Mouse (Mus musculus): ENCODE results near the gene Lrrc8d.
A peak's percentile ranks its signal among the peaks of the same experiment; 100 is the strongest.

The Lrrc8d gene

GRCm38 (mm10) chr5:105777645-105778044 lies 77.9 kb downstream of the Lrrc8d start:
- DNase-seq = peak; percentile 51

GRCm38 (mm10) chr5:105778189-105778588 lies 78.4 kb downstream of the Lrrc8d start:
- DNase-seq = no peak

DNA sequence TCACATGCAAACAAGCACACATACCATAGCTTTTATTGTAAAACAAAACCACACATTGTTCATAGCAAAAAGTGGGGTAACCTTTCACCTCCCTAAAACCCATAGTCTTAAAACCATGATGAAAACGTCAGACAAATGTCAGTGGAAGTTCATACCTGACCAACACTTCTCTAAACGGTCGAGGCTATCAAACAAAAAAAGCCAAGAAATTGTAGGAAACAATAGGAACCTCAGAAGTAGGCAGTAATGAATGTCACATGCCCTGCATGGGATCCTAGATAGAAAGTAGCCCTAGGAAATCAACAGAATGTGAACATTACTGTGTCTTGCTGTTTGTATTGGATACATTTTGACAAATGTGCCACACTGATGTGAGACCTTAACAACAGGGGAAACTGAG lies 79.0 kb downstream of the Lrrc8d start:
- no peak for DNase-seq

GRCm38 (mm10) chr5:105779331-105779730 lies 79.6 kb downstream of the Lrrc8d start:
- DNase-seq = no peak

- no peak for DNase-seq
Measured at GRCm38 (mm10) chr5:105783848-105784247, 84.1 kb downstream of the Lrrc8d start.

- no peak for DNase-seq
Measured at GRCm38 (mm10) chr5:105784724-105785123, 85.0 kb downstream of the Lrrc8d start.

- no peak for DNase-seq
Measured at GRCm38 (mm10) chr5:105787577-105787976, 87.8 kb downstream of the Lrrc8d start.

- no peak for DNase-seq
Measured at GRCm38 (mm10) chr5:105789801-105790200, 90.0 kb downstream of the Lrrc8d start.

GRCm38 (mm10) chr5:105792331-105792801 lies 92.6 kb downstream of the Lrrc8d start:
- no peak for DNase-seq

DNA sequence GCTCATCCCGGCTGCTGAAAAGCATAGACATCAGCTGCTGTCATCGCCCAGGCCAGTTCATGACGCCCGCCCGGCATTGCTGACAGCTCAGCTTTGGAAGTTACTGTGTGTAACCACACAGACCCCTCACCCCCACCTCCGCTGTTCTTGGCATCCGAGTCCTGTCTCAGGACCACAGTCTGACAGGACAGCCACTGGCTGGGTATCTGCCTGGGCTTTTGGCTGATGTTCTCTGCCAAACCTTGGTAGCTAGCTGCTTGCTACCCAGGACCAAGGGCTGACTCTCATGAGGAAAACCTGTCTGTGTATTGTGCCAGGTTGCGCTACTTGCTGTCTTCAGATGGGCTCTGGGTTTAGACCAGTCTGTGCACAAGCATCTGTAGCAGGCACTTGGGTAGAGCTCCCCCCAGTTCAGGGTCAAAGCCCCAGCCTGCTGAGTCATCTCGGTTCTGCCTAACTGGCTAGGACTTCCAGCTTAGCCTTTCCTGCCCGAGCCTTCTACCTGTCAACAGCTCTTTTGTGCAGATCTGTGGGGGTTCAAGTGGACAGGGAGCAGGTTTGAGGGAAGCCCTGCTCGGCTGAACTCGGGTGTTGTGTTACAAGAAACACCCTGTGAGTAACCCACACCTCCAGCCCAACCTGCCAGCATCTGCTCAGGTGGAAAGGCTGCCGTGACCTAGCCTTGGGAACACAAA lies 93.2 kb downstream of the Lrrc8d start:
- DNase-seq = peak; percentile 58

DNA sequence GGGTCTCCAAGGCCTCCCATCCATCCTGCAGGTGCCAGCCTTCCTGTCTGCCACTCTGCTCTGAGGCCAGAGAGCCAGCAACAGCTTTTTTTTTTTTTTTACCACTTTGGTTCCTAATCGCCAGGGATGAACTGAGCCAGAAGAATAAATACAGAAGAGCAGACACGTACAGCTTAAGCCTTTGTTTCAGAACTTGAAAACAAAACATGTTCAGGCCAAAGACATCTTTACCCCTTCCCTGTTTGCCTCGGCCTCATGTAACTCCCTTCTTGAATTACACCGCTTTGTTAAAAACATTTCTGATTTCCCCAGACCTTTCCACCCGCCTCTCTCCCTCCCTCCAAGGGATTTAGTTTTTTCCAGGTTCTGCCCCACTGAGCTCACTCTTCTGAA lies 93.8 kb downstream of the Lrrc8d start:
- no peak for DNase-seq

GRCm38 (mm10) chr5:105798421-105798820 lies 98.7 kb downstream of the Lrrc8d start:
- DNase-seq = no peak

DNA sequence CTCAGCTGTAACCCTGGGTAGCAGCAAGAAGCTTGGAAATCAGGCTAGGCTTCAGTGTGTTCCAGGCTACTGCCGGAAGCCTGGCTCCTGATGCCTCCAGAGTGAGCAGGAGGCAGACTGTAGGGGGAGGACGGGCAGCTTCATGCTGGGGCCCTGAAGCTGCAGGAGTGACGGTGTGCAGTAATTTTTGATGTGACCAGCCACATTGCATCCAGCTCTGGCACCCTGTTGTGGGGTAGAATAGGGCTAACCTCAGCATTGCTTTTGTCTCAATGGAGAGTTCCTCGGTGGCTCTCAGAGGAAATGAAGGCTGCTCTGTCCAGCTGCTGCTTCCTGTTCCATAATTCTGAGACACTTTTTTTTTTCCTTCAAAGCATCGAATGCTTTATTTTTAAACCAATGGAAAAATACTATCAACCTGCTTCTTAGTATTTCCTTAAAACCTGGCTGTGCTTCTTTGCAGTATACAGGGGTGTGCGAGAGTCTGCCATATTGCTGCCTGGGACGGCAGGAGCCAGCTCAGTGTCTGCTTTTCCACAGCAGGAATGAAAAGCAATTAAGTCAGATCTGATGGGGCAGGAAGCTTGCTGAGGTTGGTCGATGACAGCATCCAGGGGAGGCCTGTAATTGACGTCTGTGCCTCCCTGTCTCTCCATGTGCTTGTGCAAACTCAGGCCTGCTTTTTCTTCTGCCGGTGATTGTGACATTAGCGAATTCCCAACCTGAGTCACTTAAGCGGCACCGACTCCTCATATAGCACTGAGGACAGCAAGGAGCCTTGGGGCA lies 100.3 kb downstream of the Lrrc8d start:
- no peak for DNase-seq

DNA sequence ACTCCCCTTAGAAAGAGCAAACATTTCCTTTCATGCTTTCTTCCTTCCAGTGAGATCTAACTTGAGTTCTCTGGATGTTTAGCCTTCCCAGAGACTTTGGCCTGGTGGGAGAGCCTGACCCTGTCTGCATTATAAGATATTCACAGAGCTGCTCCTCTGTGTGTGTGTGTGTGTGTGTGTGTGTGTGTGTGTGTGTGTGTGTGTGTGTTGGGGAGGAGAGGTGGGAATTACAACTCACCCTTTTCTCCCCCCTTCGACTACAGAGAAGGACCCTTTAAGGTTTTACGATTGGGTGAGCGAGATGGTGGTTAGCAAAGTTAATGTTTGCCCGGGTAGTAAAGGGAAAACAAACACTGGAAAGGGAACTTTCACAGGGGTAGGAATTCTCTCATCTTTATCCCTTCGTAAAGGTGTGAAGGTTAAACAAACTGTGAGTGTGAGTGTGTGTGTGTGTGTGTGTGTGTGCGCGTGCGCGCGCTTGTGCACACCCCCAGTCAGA lies 101.3 kb downstream of the Lrrc8d start:
- no peak for DNase-seq

DNA sequence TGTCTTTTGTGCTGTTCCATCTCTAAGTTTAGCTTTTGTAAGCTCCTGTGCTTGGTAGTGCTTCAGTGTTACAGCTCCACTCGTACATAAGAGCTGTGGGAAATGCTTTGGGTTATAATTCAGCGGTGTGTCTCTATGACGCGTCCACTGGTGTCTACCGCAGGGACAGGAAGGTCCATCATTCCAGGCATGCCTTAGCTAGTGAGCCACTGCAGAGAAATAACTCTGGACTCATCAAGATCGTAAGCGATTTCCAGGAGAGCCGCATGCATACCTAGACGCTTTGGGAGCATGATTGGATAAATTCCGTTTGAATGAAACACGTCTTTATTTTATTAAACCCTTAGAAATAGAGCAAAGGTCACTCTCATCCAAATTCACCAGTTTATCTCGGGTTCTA lies 106.2 kb downstream of the Lrrc8d start:
- no peak for DNase-seq

- no peak for DNase-seq
Measured at GRCm38 (mm10) chr5:105807461-105807860, 107.7 kb downstream of the Lrrc8d start.

GRCm38 (mm10) chr5:105809056-105809455 lies 109.3 kb downstream of the Lrrc8d start:
- DNase-seq = no peak

GRCm38 (mm10) chr5:105813036-105813435 lies 113.3 kb downstream of the Lrrc8d start:
- no peak for DNase-seq

- DNase-seq = no peak
Measured at GRCm38 (mm10) chr5:105813974-105814373, 114.2 kb downstream of the Lrrc8d start.

DNA sequence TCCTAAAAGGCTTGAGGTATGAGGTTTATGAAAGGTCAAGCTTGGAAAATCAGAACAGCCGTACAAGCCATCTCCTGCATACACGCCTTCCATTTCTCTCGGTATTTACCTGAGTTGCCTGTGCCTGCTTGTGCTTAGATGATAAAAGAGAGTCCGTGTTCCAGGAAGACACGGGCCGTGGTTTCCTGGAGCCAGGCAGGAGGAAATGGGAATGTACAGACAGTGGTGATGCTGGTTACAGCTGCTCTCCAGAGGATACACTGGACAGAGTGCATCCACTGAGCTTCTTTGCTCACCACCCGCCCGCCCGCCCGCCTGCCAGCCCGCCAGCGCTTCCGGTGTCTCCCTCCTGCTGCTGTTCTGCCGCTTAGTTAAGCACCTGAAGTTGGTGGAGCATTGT lies 116.3 kb downstream of the Lrrc8d start:
- DNase-seq = no peak

DNA sequence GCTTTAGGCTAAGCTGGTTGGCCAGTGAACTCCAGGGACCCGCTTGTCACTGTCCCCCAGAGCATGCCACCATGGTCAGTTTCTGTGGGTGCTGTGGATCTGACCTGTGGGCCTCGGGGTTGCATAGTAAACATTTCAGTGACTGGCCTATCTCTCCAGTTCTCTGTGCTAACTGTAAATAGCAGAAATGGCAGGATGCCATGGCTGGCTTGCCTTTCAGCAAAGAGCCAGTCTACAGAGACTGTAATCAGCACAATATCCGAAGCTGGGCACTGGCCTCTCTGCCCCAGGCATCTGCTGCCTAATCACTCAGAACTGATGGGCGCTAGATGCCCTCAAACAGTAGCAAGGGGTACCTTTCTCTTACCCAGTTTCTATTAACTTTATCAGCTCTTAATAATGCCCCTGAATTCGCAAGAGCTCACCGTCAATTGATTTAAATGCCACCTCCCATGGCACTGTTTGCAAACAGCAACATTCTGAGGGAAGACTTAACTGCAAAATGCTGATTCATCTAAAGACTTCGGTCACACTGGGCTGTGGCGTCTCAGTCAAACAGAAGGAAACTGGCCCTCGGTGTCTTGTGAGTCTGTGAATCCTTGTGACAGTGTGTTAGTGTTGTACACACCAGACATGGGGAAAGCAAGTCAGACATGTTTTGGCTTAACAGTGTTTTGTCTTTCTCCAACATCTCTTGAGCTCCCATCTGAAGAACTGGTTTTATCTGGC lies 117.6 kb downstream of the Lrrc8d start:
- DNase-seq = no peak

- no peak for DNase-seq
Measured at GRCm38 (mm10) chr5:105818411-105818810, 118.6 kb downstream of the Lrrc8d start.

- DNase-seq = no peak
Measured at GRCm38 (mm10) chr5:105821390-105821789, 121.6 kb downstream of the Lrrc8d start.

Measured in embryo, embryonic 11 days (tissue).